Mouse (Mus musculus): ENCODE data around the gene S100a5.

Gene S100a5

GRCm38 (mm10) chr3:90600458-90601195, 7.7 kb upstream of the S100a5 start:
- DNase-seq = peak; percentile 96

- DNase-seq = peak; percentile 91
These were observed 6.7 kb upstream of the S100a5 start, which contains the start of gene Gm42674 for GRCm38 (mm10) chr3:90601486-90602110. TSS of gene Gm42674 (plus strand) at chr3:90601904.

- DNase-seq = peak; percentile 95
These were observed 4.7 kb upstream of the S100a5 start, which contains the start of gene S100a4 for GRCm38 (mm10) chr3:90603623-90604022. TSS of gene S100a4 (plus strand) at chr3:90603771.

- peak; percentile 99 for DNase-seq
These were observed 3.9 kb upstream of the S100a5 start for GRCm38 (mm10) chr3:90604416-90604815.

GRCm38 (mm10) chr3:90605049-90605448, 3.3 kb upstream of the S100a5 start:
- DNase-seq = peak; percentile 88

DNA sequence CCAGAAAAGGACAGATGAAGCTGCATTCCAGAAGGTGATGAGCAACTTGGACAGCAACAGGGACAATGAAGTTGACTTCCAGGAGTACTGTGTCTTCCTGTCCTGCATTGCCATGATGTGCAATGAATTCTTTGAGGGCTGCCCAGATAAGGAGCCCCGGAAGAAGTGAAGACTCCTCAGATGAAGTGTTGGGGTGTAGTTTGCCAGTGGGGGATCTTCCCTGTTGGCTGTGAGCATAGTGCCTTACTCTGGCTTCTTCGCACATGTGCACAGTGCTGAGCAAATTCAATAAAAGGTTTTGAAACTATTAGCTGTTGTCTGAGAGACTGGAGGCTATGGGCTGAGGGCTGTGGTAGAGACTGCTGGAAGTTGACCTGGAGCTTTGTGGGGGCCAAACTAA, 2.6 kb upstream of the S100a5 start:
- DNase-seq = peak; percentile 76

DNA sequence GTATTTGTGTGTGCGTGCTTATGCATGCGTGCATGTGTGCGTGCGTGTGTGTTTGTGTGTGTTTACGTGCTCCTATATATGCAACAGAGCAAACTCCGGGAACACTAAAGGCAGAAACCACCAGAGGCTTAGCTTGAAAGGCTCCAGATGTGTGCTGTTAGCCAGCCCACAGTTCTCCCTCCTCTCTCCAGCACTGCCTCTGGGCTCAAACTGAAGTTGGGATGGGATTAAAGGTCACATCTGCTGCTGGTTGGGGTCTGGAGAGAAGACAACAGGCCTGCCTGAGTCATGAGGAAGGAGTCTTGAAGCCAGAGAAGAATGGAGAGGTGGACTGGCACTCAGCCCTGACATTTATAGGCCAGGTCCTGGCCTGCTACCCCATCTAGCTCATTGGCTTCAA, 2.1 kb upstream of the S100a5 start:
- peak; percentile 97 for DNase-seq

DNA sequence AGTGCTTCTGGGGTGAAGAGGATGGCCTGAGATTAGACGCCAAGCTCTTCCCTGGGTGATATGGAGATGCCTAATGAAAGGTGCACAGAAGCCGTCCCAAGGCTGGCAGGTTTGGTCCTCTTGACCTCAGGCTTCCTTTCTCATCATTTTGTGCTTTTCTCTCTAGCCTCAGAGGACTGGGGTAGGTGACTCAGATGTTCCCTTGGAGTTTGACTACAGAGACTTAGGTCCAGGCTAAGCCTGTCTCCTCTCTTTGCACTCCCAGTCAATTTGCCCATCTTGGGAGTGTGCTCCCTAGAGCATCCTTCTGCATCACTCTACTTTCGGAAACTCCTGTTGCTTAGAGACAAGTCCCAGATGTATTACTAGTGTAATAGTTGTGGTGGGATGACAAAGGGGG, 962 bp upstream of the S100a5 start:
- peak; percentile 92 for DNase-seq

DNA sequence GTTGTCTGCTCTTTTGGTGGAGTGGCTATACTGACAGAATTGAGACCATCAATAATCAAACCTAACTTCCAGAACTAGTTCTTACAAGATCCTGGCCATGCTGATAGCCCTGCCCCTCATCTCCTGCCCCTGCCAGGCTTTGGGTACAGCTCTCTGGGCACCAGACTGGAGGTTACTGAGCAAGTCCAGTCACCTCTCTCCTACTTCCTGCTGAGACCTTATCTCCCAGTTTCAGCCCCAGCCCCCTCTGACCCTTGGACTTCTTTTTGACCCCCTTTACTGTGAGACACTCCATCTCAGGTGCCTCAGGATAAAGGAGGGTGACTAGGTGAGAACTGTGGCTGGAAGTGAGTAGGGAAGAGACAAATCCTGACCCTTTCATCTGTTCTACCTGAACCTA, 779 bp downstream of the S100a5 start:
- no peak for DNase-seq

GRCm38 (mm10) chr3:90611494-90611893, 3.2 kb downstream of the S100a5 start:
- peak; percentile 82 for DNase-seq

DNA sequence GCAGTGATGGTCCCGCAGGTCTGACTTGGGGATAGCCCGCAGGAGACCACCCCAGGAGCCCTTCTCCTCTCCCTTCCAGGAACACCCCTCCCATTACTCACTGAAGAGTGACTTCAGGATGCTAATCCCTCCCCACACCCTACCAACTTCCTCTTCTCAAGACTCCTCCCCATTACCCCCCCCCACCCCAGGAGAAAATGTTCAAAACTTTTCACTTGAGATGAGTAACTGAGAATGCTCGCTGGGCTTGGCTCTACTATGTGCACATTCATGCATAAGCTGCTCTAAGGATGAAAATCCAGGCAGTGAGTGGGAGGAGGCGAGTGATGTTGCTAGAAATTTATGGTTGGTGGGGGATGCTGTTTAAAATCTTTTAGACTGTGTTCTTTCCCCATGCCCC, 3.7 kb downstream of the S100a5 start:
- DNase-seq = peak; percentile 91

DNA sequence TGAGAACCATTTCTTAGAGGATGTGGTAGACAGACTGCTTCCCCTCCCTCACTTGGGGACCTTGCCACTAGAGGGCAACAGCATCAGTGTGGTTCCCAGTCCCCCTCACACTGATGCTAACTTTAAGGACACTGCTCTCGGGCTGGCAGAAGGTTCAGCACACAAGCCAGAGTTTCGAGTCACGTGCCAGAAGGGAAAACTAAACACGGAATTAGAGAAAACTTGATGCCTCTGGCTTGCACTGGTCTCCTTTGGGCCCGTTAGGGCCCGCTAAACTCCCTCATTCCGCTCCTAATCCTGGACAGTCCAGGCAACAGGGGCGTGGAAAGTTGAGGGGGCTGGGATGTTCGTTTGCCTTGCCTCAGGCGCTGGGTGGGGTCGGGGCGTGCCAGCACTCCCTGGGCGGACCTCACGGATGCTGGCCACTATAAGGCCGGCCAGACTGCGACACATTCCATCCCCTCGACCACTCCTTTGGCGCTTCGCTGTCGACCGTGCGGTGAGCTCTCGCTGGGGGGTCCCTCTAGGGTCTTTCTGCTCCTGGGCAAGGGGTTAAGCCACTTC, 4.5 kb downstream of the S100a5 start, which contains the start of gene S100a6:
S100a6 (plus strand) TSS at position 155 of the 564 bp plus-strand sequence.
- peak; percentile 99 for DNase-seq

GRCm38 (mm10) chr3:90613461-90614147, 5.3 kb downstream of the S100a5 start:
- peak; percentile 92 for DNase-seq

- DNase-seq = peak; percentile 86
These were observed 5.8 kb downstream of the S100a5 start for GRCm38 (mm10) chr3:90614148-90614530.

GRCm38 (mm10) chr3:90614611-90615251, 6.4 kb downstream of the S100a5 start:
- DNase-seq = peak; percentile 92

GRCm38 (mm10) chr3:90615415-90615814, 7.1 kb downstream of the S100a5 start:
- peak; percentile 98 for DNase-seq

GRCm38 (mm10) chr3:90615911-90616310, 7.6 kb downstream of the S100a5 start:
- DNase-seq = peak; percentile 91

DNA sequence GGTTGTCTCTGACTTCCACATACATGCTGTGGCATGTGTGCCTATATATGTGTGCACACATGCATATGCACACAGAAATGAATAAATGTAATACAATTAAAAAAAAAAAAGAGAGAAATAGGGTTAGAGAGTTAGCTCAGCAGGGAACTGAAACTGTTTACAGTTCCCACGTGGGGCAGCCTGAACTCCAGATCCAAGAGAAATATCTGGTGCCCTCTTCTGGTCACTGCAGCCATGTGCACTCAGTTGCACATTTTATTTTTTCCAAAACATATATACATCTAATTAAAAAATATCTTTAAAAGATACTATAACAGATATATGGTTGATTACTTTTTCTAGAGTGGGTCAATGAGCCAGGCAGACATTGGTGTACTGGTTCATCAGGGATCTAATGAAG, 9.3 kb downstream of the S100a5 start:
- DNase-seq = peak; percentile 44

DNA sequence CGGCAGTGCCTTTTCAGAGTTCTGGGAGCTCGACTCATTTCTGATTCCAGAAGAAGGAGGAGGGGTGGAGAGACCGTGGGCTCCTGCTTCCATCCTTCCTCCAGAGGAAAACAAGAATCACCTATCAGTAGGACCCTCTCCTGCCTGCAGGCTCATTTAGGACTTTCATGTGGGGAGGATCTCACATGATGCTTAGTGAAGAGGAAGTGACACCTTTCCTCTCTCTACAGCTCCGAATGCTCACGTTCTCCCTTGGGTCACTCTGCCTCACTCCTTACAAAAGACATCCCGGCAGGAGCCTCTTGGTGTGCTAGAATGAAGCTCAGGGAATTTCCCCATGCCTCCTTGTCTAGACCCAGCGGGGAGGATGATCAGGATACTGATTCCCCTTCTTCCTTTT, 13.2 kb downstream of the S100a5 start:
- no peak for DNase-seq

- DNase-seq = peak; percentile 97
These were observed 15.2 kb downstream of the S100a5 start for GRCm38 (mm10) chr3:90623435-90624071.

- DNase-seq = peak; percentile 83
These were observed 17.2 kb downstream of the S100a5 start for GRCm38 (mm10) chr3:90625496-90625895.

All from heart, adult 11 months (tissue).